Mouse (Mus musculus) hindlimb bud, embryonic 11.5 days (tissue): Measurements from ENCODE around the gene Arg1.

ENCODE experiments used
- DNase-seq: peaks from one replicate; pipeline ENCODE4 v3.0.0-alpha.2; 2012; ENCODE audit warnings: low read depth, low spot score; ENCODE audit errors: extremely low spot score

Arg1 gene

GRCm38 (mm10) chr10:24915486-24915885 lies 11.8 kb downstream of the Arg1 start:
- no peak for DNase-seq

- DNase-seq: no peak
These were observed 14.7 kb downstream of the Arg1 start for GRCm38 (mm10) chr10:24912576-24912975.

GRCm38 (mm10) chr10:24911199-24911598 lies 16.1 kb downstream of the Arg1 start:
- no peak for DNase-seq

- DNase-seq: no peak
These were observed 21.7 kb downstream of the Arg1 start for GRCm38 (mm10) chr10:24905627-24906026.

- DNase-seq: no peak
These were observed 31.4 kb downstream of the Arg1 start for GRCm38 (mm10) chr10:24895927-24896326.

- no peak for DNase-seq
These were observed 38.9 kb downstream of the Arg1 start for GRCm38 (mm10) chr10:24888343-24888742.

- DNase-seq: no peak
These were observed 41.3 kb downstream of the Arg1 start for GRCm38 (mm10) chr10:24886008-24886407.

- no peak for DNase-seq
These were observed 53.7 kb downstream of the Arg1 start for GRCm38 (mm10) chr10:24873624-24874023.

GRCm38 (mm10) chr10:24869760-24870290 lies 57.5 kb downstream of the Arg1 start, which contains the start of gene Med23:
Med23 (plus strand) TSS chr10:24869986.
- DNase-seq: peak; percentile 97
